Mouse (Mus musculus): ENCODE results near the gene Ttc1. TPM values are rescaled to one million over a fixed set of nuclear protein-coding genes. Genes with fewer than 3 reads are reported as not detected.

Gene Ttc1
- polyA plus RNA-seq (2016; fragmentation: Nextera tagmentation; extraction: Ambion mirVana): 57.3 and 57.4 TPM in 2 replicates

GRCm38 (mm10) chr11:43747233-43748226 lies at the start of gene Ttc1:
Gene Ttc1, minus strand, starts transcription at chr11:43748008.
- peak within 1 kb of the TSS; percentile 76 for H3K27ac ChIP-seq (ENCODE audit: poor library complexity, severe bottlenecking)
- peak within 1 kb of the TSS; percentile 85 for H3K9ac ChIP-seq
- no peaks in the 10 kb centered on the region for H3K27me3 ChIP-seq (replicated peaks)
- H3K9me3 ChIP-seq (replicated peaks): no peaks in the 10 kb centered on the region
- ATAC-seq (ENCODE audit: insufficient number of reproducible peaks, low FRiP score): peak; percentile 97
- peaks cover 23% of the 10 kb centered on the region for H3K36me3 ChIP-seq
- peak within 1 kb of the TSS; percentile 94 for H3K4me2 ChIP-seq
- peaks cover 10% of the 10 kb centered on the region for H3K4me1 ChIP-seq (replicated peaks)
- 3% methylated on average over 47 of the region's 47 CpGs for WGBS
- peak within 1 kb of the TSS; percentile 85 for H3K4me3 ChIP-seq

DNA sequence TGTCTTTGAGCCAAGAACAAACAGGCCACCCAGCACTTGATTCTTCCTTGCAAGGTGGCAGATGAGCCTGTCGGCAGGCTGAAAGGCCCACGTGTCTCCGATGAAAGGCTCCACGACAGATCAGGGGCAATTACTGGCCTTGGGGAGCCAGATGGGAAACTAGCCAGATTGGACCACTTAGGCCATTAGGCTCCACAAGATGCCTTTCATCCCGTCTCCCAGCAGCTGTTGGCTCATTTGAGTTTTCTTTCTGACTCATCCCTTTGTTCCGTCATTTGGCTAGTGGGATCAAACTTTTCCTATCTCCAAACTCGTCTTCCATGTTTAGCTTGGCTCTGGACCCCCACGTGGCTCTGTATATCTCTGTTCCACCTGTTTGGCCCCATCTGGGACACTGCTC lies 48.2 kb upstream of the Ttc1 start:
- no peak overlapping the region for H3K27ac ChIP-seq (ENCODE audit: poor library complexity, severe bottlenecking)
- no peak overlapping the region for H3K9ac ChIP-seq
- no peaks in the 10 kb centered on the region for H3K36me3 ChIP-seq
- H3K4me3 ChIP-seq: no peak overlapping the region
- H3K4me1 ChIP-seq (replicated peaks): no peaks in the 10 kb centered on the region
- no peak overlapping the region for H3K4me2 ChIP-seq
- WGBS: 60% methylated on average over 8 of the region's 8 CpGs
- ATAC-seq (ENCODE audit: insufficient number of reproducible peaks, low FRiP score): no peak
- H3K27me3 ChIP-seq (replicated peaks): no peaks in the 10 kb centered on the region
- no peaks in the 10 kb centered on the region for H3K9me3 ChIP-seq (replicated peaks)

GRCm38 (mm10) chr11:43790446-43790845 lies 42.6 kb upstream of the Ttc1 start:
- H3K4me2 ChIP-seq: no peak overlapping the region
- no peak overlapping the region for H3K4me3 ChIP-seq
- no peaks in the 10 kb centered on the region for H3K9me3 ChIP-seq (replicated peaks)
- WGBS: 72% methylated on average over 6 of the region's 6 CpGs
- H3K27ac ChIP-seq (ENCODE audit: poor library complexity, severe bottlenecking): no peak overlapping the region
- no peak for ATAC-seq (ENCODE audit: insufficient number of reproducible peaks, low FRiP score)
- no peaks in the 10 kb centered on the region for H3K27me3 ChIP-seq (replicated peaks)
- H3K4me1 ChIP-seq (replicated peaks): no peaks in the 10 kb centered on the region
- H3K9ac ChIP-seq: no peak overlapping the region
- no peaks in the 10 kb centered on the region for H3K36me3 ChIP-seq

DNA sequence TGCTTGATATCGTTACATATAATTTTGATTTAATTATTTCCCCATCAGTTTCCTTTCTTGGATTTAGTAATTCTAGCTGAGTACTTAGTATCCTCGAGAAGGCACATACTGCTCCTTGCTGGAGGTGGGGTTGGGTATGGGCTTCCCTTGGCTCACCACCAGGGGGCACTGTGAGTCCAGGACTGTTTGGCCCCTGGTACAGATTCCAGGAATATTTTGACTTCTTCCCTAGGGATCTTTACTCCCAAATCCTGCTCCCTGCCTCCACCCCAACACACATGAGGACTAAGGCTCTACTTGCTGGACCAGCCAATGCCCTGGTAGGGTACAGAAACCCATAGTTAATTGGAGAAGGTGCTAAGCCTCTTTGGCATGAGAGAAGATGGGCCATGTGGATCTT lies 36.0 kb upstream of the Ttc1 start:
- H3K9ac ChIP-seq: no peak overlapping the region
- no peak for ATAC-seq (ENCODE audit: insufficient number of reproducible peaks, low FRiP score)
- WGBS: 13% methylated on average over 2 of the region's 2 CpGs

DNA sequence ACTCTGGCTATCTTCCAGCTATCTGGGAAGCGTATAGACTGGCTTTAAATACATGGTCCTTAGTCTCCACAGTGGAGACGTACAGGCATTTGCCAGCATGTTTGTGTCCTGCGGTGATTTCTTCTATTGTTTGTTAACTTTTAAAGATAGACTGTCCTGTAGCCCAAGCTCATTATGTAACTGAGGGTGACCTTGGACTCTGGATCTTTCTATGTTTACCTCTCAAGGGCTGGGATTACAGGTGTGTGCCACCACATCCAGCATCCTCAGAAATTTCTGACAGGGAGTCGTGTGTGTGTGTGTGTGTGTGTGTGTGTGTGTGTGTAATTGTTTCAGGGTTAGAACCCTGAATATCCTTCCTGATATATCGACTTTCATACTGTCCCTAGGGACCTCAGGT lies 35.3 kb upstream of the Ttc1 start:
- no peaks in the 10 kb centered on the region for H3K36me3 ChIP-seq
- H3K9ac ChIP-seq: no peak overlapping the region
- no peak overlapping the region for H3K27ac ChIP-seq (ENCODE audit: poor library complexity, severe bottlenecking)
- H3K4me2 ChIP-seq: no peak overlapping the region
- H3K9me3 ChIP-seq (replicated peaks): no peaks in the 10 kb centered on the region
- no peak overlapping the region for H3K4me3 ChIP-seq
- WGBS: 72% methylated on average over 5 of the region's 5 CpGs
- no peak for ATAC-seq (ENCODE audit: insufficient number of reproducible peaks, low FRiP score)
- no peaks in the 10 kb centered on the region for H3K27me3 ChIP-seq (replicated peaks)
- H3K4me1 ChIP-seq (replicated peaks): peaks cover 5% of the 10 kb centered on the region

More for the DNA sequence above, 36.0 kb upstream of the Ttc1 start:
- no peaks in the 10 kb centered on the region for H3K27me3 ChIP-seq (replicated peaks)
- H3K4me3 ChIP-seq: no peak overlapping the region
- H3K9me3 ChIP-seq (replicated peaks): no peaks in the 10 kb centered on the region
- peaks cover 5% of the 10 kb centered on the region for H3K4me1 ChIP-seq (replicated peaks)
- H3K4me2 ChIP-seq: no peak overlapping the region
- H3K27ac ChIP-seq (ENCODE audit: poor library complexity, severe bottlenecking): no peak overlapping the region
- no peaks in the 10 kb centered on the region for H3K36me3 ChIP-seq

- H3K27me3 ChIP-seq (replicated peaks): peaks cover 15% of the 10 kb centered on the region
- H3K9ac ChIP-seq: no peak overlapping the region
- 50% methylated on average over 5 of the region's 5 CpGs for WGBS
- H3K27ac ChIP-seq (ENCODE audit: poor library complexity, severe bottlenecking): no peak overlapping the region
- no peak for ATAC-seq (ENCODE audit: insufficient number of reproducible peaks, low FRiP score)
- no peaks in the 10 kb centered on the region for H3K36me3 ChIP-seq
- no peak overlapping the region for H3K4me3 ChIP-seq
- H3K4me2 ChIP-seq: no peak overlapping the region
- no peaks in the 10 kb centered on the region for H3K9me3 ChIP-seq (replicated peaks)
- peaks cover 10% of the 10 kb centered on the region for H3K4me1 ChIP-seq (replicated peaks)
Measured at GRCm38 (mm10) chr11:43779551-43779950, 31.7 kb upstream of the Ttc1 start.

DNA sequence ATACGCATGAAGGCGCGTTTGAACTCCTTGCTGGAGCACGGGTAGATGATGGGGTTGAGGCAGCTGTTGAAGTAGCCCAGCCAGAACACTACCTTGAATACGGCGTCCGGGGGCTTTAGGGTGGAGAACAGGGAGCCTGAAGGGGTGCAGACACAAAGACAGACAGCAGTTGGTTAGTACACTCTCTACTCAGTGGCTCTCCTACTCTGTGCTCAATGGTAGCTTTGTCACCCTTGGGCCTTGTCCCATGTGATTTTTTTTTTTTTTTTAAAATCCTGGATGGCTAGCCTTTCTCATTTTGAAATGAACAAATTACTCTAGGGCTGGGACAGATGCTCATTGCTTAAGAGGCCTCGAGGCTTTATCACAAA lies 28.5 kb upstream of the Ttc1 start:
- Histone ChIP-seq H3K4me3 (peak overlapping the region; percentile 51), H3K9ac (peak overlapping the region; percentile 64; the same call in 1 of the 2 replicates), H3K4me2 (peak overlapping the region; percentile 84), H3K27me3 (replicated peaks) (peaks cover 16% of the 10 kb centered on the region), H3K27ac (ENCODE audit: poor library complexity, severe bottlenecking) (no peak overlapping the region), H3K9me3 (replicated peaks) (no peaks in the 10 kb centered on the region), H3K4me1 (replicated peaks) (peaks cover 9% of the 10 kb centered on the region; the same call in 1 of the 2 replicates), H3K36me3 (no peaks in the 10 kb centered on the region)
- ATAC-seq (ENCODE audit: insufficient number of reproducible peaks, low FRiP score): no peak
- 20% methylated on average over 8 of the region's 8 CpGs for WGBS

DNA sequence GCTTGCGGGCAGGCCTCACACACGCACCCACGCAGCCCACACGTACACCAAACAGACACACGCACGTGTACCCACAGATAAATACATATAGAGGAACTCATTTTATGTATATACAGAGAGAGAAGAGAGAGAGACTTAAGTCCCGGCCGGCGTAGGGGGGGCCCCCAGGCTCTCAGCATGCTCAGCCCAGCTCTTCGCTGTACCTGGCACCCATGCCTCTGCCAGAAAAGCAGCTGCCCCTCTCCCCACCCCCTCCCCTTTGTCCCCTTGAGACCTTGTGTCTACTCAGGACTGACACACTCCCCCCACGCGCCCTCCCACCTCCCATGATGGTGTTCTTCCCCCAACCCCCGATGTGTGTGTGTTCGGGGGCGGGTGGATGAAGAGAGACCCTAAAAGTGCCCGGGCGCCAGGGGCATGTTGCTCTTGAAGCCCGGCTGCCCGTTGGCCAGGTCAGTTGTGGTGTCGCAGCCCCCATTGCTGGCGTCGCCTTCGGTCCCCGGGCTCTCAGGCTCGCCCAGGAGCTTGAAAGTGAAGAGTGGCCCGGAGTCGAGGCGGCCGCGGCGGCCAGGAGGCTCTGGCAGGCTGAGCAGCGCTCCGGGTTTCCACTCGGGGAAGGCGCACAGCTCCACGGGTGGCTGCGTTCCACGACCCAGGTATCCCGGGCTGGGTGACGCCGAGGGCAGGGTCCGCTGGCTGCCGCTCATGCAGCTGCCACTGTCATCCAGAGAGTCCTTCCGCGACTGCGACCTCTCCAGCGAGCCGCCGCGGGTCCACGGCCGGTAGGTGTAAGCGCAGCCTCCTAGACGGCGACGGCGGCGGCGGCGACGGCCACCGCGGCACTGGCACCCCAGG lies 27.9 kb upstream of the Ttc1 start:
- Histone ChIP-seq H3K27me3 (replicated peaks) (peaks cover 16% of the 10 kb centered on the region), H3K4me2 (peak overlapping the region; percentile 84), H3K27ac (ENCODE audit: poor library complexity, severe bottlenecking) (no peak overlapping the region), H3K4me3 (peak overlapping the region; percentile 51), H3K4me1 (replicated peaks) (peaks cover 9% of the 10 kb centered on the region; the same call in 1 of the 2 replicates), H3K9ac (peak overlapping the region; percentile 64), H3K36me3 (no peaks in the 10 kb centered on the region), H3K9me3 (replicated peaks) (no peaks in the 10 kb centered on the region)
- peak; percentile 51; the same call in 1 of the 2 replicates for ATAC-seq (ENCODE audit: insufficient number of reproducible peaks, low FRiP score)
- 15% methylated on average over 63 of the region's 63 CpGs for WGBS

DNA sequence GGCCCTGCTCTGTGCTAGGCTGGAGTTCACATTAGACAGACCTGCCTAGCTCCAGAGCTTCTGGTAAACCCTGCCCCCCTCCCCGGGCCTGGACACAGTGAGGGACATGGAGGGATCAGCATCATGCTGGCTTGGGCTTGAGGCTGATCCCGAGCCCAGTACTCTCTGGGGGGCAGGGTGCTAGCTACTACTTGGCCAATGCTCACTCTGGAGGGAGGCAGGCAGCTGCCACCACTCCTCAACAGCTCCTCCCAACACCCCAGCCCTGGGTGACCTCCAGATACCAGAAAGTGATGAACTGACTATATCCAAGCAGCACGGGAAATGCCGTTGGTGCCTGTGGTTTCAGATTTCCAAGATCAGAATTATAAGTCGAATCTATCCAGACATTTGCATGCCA lies 25.9 kb upstream of the Ttc1 start:
- H3K27ac ChIP-seq (ENCODE audit: poor library complexity, severe bottlenecking): no peak overlapping the region
- H3K4me3 ChIP-seq: no peak overlapping the region
- ATAC-seq (ENCODE audit: insufficient number of reproducible peaks, low FRiP score): peak; percentile 51; the same call in 1 of the 2 replicates

DNA sequence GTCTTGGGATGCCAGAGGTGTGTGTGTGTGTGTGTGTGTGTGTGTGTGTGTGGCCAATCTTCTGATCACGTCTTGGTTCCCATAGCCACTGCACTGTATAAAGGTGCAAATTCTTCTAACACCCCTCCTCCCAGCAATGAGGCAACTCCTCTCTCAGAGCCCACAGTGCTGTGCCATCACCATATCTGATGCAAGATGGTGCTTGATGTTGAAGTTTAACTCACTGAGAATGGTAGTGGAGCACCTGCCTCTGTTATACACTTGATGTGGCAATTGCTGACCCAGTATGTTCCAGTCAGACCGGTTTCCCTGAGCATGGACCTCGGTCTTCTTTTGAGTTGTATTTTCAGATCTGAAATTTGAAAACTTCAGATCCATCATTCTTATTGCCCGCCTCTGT lies 22.3 kb upstream of the Ttc1 start:
- H3K4me2 ChIP-seq: no peak overlapping the region
- H3K4me1 ChIP-seq (replicated peaks): 0 out of 2 replicates have a peak, but pooled peaks cover 4% of the 10 kb centered on the region
- H3K27ac ChIP-seq (ENCODE audit: poor library complexity, severe bottlenecking): no peak overlapping the region
- peaks cover 24% of the 10 kb centered on the region for H3K27me3 ChIP-seq (replicated peaks)
- no peak for ATAC-seq (ENCODE audit: insufficient number of reproducible peaks, low FRiP score)
- 63% methylated on average over 4 of the region's 4 CpGs for WGBS
- H3K9me3 ChIP-seq (replicated peaks): no peaks in the 10 kb centered on the region
- no peak overlapping the region for H3K4me3 ChIP-seq
- no peak overlapping the region for H3K9ac ChIP-seq
- H3K36me3 ChIP-seq: no peaks in the 10 kb centered on the region

More for the DNA sequence above, 25.9 kb upstream of the Ttc1 start:
- Histone ChIP-seq H3K9ac (no peak overlapping the region), H3K4me2 (no peak overlapping the region), H3K27me3 (replicated peaks) (peaks cover 19% of the 10 kb centered on the region), H3K36me3 (no peaks in the 10 kb centered on the region), H3K9me3 (replicated peaks) (no peaks in the 10 kb centered on the region), H3K4me1 (replicated peaks) (peaks cover 9% of the 10 kb centered on the region; the same call in 1 of the 2 replicates)
- 28% methylated on average over 5 of the region's 5 CpGs for WGBS

DNA sequence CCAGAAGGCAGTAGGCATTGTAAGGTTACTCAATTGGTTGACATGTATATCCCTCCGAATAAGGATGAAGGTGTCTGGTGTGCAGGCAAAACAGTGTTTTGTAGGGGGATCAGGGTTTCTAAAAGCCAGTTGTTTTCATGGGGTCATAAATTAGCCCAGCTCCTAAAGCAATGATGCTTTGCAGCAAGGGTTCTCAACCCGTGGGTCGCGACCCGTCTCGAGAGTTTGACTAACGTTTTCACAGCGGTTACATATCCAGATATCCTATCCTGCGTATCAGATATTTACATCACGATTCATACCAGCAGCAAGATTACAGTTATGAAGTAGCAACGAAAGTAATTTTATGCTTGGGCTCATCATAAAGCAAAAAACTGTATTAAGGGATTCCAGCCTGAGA lies 19.9 kb upstream of the Ttc1 start:
- Histone ChIP-seq H3K4me1 (replicated peaks) (no peaks in the 10 kb centered on the region), H3K4me2 (no peak overlapping the region), H3K36me3 (no peaks in the 10 kb centered on the region), H3K4me3 (no peak overlapping the region), H3K9me3 (replicated peaks) (no peaks in the 10 kb centered on the region), H3K27ac (ENCODE audit: poor library complexity, severe bottlenecking) (no peak overlapping the region), H3K27me3 (replicated peaks) (peaks cover 28% of the 10 kb centered on the region), H3K9ac (no peak overlapping the region)
- no peak for ATAC-seq (ENCODE audit: insufficient number of reproducible peaks, low FRiP score)
- WGBS: 68% methylated on average over 11 of the region's 11 CpGs

Measured in heart, embryonic 12.5 days (tissue).